23 mouse cellular contexts compared by ENCODE assay signal in genomic region chr6:6800377-6800776, GRCm38 (mm10).
DNase-seq lines count a peak whose midpoint lies in the region; ATAC-seq lines count a peak whose summit lies in the region.
"Had no signal": no experiment of that assay in that cellular context is flagged by ENCODE, and none has a peak within 500 bp of the region (broad histone marks: within the 10 kb centered on the region; RNA-seq: fewer than 3 reads in every experiment).

No protein-coding gene starts in this region.

- H3K4me2 ChIP-seq in embryonic facial prominence, embryonic 11.5 days (ENCODE audit: low read depth, low read length) = no peak overlapping the region
- no peak overlapping the region for H3K4me2 ChIP-seq in forebrain, embryonic 15.5 days (replicated peaks)
- H3K4me2 ChIP-seq: heart, embryonic 13.5 days; hindbrain, embryonic 15.5 days; intestine, embryonic 15.5 days had no signal

- H3K27me3 ChIP-seq in embryonic facial prominence, embryonic 11.5 days (ENCODE audit: control insufficient read depth, insufficient read depth, low read length) = no peaks in the 10 kb centered on the region
- H3K27me3 ChIP-seq in embryonic facial prominence, embryonic 10.5 days (replicated peaks; ENCODE audit: low read depth, poor library complexity, severe bottlenecking) = no peaks in the 10 kb centered on the region
- H3K27me3 ChIP-seq in forebrain, embryonic 15.5 days = no peaks in the 10 kb centered on the region
- H3K27me3 ChIP-seq in forebrain, embryonic 10.5 days (ENCODE audit: poor library complexity, severe bottlenecking) = no peaks in the 10 kb centered on the region
- no peaks in the 10 kb centered on the region for H3K27me3 ChIP-seq in megakaryocyte, embryonic 14.5 days (replicated peaks)
- H3K27me3 ChIP-seq: heart, embryonic 13.5 days; hindbrain, embryonic 15.5 days; intestine, embryonic 15.5 days had no signal

- no peaks in the 10 kb centered on the region for H3K9me3 ChIP-seq in embryonic facial prominence, embryonic 11.5 days (replicated peaks; ENCODE audit: control insufficient read depth, low read length)
- H3K9me3 ChIP-seq in embryonic facial prominence, embryonic 10.5 days = no peaks in the 10 kb centered on the region
- H3K9me3 ChIP-seq in forebrain, embryonic 15.5 days = no peaks in the 10 kb centered on the region
- no peaks in the 10 kb centered on the region for H3K9me3 ChIP-seq in forebrain, embryonic 10.5 days
- no peaks in the 10 kb centered on the region for H3K9me3 ChIP-seq in megakaryocyte, embryonic 14.5 days
- H3K9me3 ChIP-seq: heart, embryonic 10.5 days; heart, embryonic 13.5 days; hindbrain, embryonic 15.5 days; intestine, embryonic 15.5 days had no signal

- H3K36me3 ChIP-seq in embryonic facial prominence, embryonic 11.5 days (replicated peaks; ENCODE audit: control insufficient read depth, insufficient read depth, low read depth, low read length) = no peaks in the 10 kb centered on the region
- no peaks in the 10 kb centered on the region for H3K36me3 ChIP-seq in embryonic facial prominence, embryonic 10.5 days (replicated peaks)
- no peaks in the 10 kb centered on the region for H3K36me3 ChIP-seq in forebrain, embryonic 15.5 days
- H3K36me3 ChIP-seq in forebrain, embryonic 10.5 days (replicated peaks) = no peaks in the 10 kb centered on the region
- H3K36me3 ChIP-seq in megakaryocyte, embryonic 14.5 days (replicated peaks; ENCODE audit: low read length) = no peaks in the 10 kb centered on the region
- H3K36me3 ChIP-seq: heart, embryonic 10.5 days; heart, embryonic 13.5 days; hindbrain, embryonic 15.5 days; intestine, embryonic 15.5 days had no signal

- no peak overlapping the region for H3K4me3 ChIP-seq in embryonic facial prominence, embryonic 11.5 days (ENCODE audit: low read depth, low read length)
- H3K4me3 ChIP-seq in embryonic facial prominence, embryonic 10.5 days = no peak overlapping the region
- no peak overlapping the region for H3K4me3 ChIP-seq in forebrain, embryonic 15.5 days
- H3K4me3 ChIP-seq in forebrain, embryonic 10.5 days = no peak overlapping the region
- peak overlapping the region; percentile 62 for H3K4me3 ChIP-seq in megakaryocyte, embryonic 14.5 days (replicated peaks)
- H3K4me3 ChIP-seq: heart, adult 2 months; heart, embryonic 10.5 days; heart, embryonic 13.5 days; hindbrain, embryonic 15.5 days; intestine, embryonic 15.5 days had no signal

- H3K9ac ChIP-seq in embryonic facial prominence, embryonic 11.5 days (replicated peaks; ENCODE audit: low read length) = no peak overlapping the region
- no peak overlapping the region for H3K9ac ChIP-seq in forebrain, embryonic 15.5 days (replicated peaks)
- H3K9ac ChIP-seq: heart, embryonic 13.5 days; hindbrain, embryonic 15.5 days; intestine, embryonic 15.5 days had no signal

- 93% methylated on average over 2 of the region's 2 CpGs for WGBS in embryonic facial prominence, embryonic 11.5 days
- WGBS in embryonic facial prominence, embryonic 10.5 days = 98% methylated on average over 2 of the region's 2 CpGs
- WGBS in forebrain, embryonic 15.5 days = 93% methylated on average over 2 of the region's 2 CpGs
- 92% methylated on average over 2 of the region's 2 CpGs for WGBS in forebrain, embryonic 10.5 days

- H3K4me1 ChIP-seq in embryonic facial prominence, embryonic 11.5 days (ENCODE audit: control insufficient read depth, insufficient read depth, low read length) = no peaks in the 10 kb centered on the region
- H3K4me1 ChIP-seq in embryonic facial prominence, embryonic 10.5 days = peaks cover 6% of the 10 kb centered on the region; the same call in 1 of the 2 replicates
- peaks cover 4% of the 10 kb centered on the region; the same call in 1 of the 2 replicates for H3K4me1 ChIP-seq in forebrain, embryonic 15.5 days
- no peaks in the 10 kb centered on the region for H3K4me1 ChIP-seq in forebrain, embryonic 10.5 days
- H3K4me1 ChIP-seq in megakaryocyte, embryonic 14.5 days = no peaks in the 10 kb centered on the region
- H3K4me1 ChIP-seq: heart, embryonic 10.5 days; heart, embryonic 13.5 days; hindbrain, embryonic 15.5 days; intestine, embryonic 15.5 days had no signal

- DNase-seq in embryonic facial prominence, embryonic 11.5 days (ENCODE audit: low spot score) = no peak
- DNase-seq in embryonic facial prominence, embryonic 10.5 days (ENCODE audit: low spot score) = no peak
- no peak for DNase-seq in forebrain, embryonic 10.5 days (ENCODE audit: extremely low spot score, low spot score)
- no peak for DNase-seq in lung, postnatal 14 days
- DNase-seq: adrenal gland, postnatal 10 days; adrenal gland, postnatal 36 days; cerebellum, adult 18-20 months; cerebellum, adult 9-10 months; cerebellum, postnatal 14 days; gastrocnemius, postnatal 10 days; gastrocnemius, postnatal 36 days; heart, adult 2 months; heart, postnatal 14 days; heart, postnatal 4 days; kidney, adult 11 months had no signal

- no peak overlapping the region for H3K27ac ChIP-seq in embryonic facial prominence, embryonic 11.5 days (replicated peaks; ENCODE audit: low read depth, low read length)
- no peak overlapping the region for H3K27ac ChIP-seq in embryonic facial prominence, embryonic 10.5 days (replicated peaks)
- no peak overlapping the region for H3K27ac ChIP-seq in forebrain, embryonic 15.5 days (replicated peaks)
- H3K27ac ChIP-seq in forebrain, embryonic 10.5 days = no peak overlapping the region
- H3K27ac ChIP-seq: heart, adult 2 months; heart, embryonic 10.5 days; heart, embryonic 13.5 days; hindbrain, embryonic 15.5 days; intestine, embryonic 15.5 days had no signal

- peak; percentile 73; the same call in 1 of the 2 replicates for ATAC-seq in embryonic facial prominence, embryonic 11.5 days (replicated peaks; ENCODE audit: insufficient number of reproducible peaks, low FRiP score, low TSS enrichment, low read depth)
- ATAC-seq in forebrain, embryonic 15.5 days (replicated peaks) = 0 out of 2 replicates have a peak, but pooled peaks have one; percentile 19
- no peak for ATAC-seq in megakaryocyte, adult 5-6 weeks (ENCODE audit: poor library complexity, severe bottlenecking)
- ATAC-seq: intestine, embryonic 15.5 days; Patski had no signal
